Mouse (Mus musculus): ENCODE measurements around the gene Prkn.

The Prkn gene

GRCm38 (mm10) chr17:10987040-10987439, 146.9 kb downstream of the Prkn start:
- DNase-seq (ENCODE audit: inconsistent ontology term) = no peak

- DNase-seq (ENCODE audit: inconsistent ontology term) = no peak
Observed at GRCm38 (mm10) chr17:10997291-10997690, 157.1 kb downstream of the Prkn start.

- no peak for DNase-seq (ENCODE audit: inconsistent ontology term)
Observed at GRCm38 (mm10) chr17:11023371-11023770, 183.2 kb downstream of the Prkn start.

GRCm38 (mm10) chr17:11029348-11029747, 189.2 kb downstream of the Prkn start:
- no peak for DNase-seq (ENCODE audit: inconsistent ontology term)

- peak; percentile 10 for DNase-seq (ENCODE audit: inconsistent ontology term)
Observed at GRCm38 (mm10) chr17:11030936-11031335, 190.8 kb downstream of the Prkn start.

- DNase-seq (ENCODE audit: inconsistent ontology term) = no peak
Observed at GRCm38 (mm10) chr17:11032366-11032765, 192.2 kb downstream of the Prkn start.

DNA sequence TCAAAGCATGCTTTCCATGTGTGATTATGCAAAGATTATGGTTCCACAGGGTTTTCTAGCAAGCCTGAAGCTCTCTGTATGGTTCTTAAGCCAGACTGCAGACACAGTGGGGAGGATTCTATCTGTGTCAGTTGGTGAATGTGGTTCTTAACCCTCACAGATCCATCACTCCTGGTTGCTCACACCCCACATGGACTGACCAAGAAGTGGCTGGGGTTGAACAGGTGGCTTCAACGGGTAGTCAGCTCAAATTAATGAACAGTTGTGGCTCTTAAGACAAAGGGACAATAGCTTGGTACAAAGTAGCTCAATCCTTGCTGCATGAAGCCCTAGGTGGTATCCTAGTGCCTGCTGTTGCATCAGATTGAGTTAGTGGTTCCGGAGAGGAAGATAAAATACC, 193.4 kb downstream of the Prkn start:
- no peak for DNase-seq (ENCODE audit: inconsistent ontology term)

DNA sequence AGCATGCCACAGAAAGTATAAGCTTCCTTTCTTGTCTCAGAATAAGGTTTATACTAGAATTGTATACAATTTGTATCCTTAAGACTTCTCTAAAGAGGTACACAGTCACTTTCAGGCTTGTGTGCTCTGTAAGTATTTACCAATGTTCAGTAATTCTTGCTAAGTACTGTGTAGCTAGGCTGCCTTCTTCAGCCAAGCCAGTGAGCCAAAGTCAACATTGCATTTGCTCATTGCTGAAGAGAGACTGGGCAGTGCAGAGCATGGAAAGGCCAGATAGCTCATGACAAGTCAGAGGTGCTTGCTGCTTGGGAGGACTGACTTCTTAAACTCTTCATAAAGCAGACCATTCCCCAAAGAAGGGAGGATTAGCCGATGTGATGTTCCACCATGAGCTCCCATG, 198.1 kb downstream of the Prkn start:
- DNase-seq (ENCODE audit: inconsistent ontology term) = no peak

GRCm38 (mm10) chr17:11058986-11059385, 218.8 kb downstream of the Prkn start:
- DNase-seq (ENCODE audit: inconsistent ontology term) = no peak

GRCm38 (mm10) chr17:11067076-11067703, 227.0 kb downstream of the Prkn start:
- DNase-seq (ENCODE audit: inconsistent ontology term) = no peak

DNA sequence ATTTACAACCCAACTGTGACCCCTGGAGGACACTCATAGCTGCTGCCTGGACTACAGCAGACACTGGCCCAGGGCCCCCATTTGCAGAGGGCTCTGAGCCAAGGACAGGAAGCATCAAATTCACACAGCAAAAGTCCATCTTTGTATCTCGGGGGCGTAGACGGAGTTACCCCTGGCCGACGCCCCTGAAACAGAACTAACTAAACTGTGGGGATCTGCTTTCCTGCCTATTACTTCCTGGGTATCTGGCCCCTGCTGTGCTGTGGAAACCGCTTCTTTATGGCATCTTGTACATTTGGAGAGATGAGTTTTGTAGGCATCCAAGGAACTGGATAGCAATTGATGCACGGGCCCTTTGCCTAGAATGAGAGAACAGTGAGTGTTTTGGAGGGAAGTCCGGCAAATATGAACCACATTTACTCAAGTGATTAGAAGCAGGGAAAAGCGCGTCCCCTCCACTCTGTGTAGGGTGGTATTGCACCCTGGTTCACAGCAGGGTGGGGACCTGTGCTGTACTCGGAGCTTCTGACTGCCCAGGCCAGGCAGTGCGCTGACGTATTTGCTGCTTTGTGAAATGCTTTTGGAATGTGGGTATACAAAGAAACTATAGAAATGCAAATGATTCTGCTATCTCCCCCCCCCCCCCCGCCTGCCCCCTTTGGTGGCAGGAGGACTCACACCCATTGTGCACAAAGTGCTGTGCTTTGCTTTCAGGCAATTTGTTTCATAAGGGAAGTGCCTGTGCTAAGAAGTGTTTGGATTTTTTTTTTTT, 227.7 kb downstream of the Prkn start:
- peak; percentile 72 for DNase-seq (ENCODE audit: inconsistent ontology term)

GRCm38 (mm10) chr17:11070996-11071395, 230.8 kb downstream of the Prkn start:
- DNase-seq (ENCODE audit: inconsistent ontology term) = no peak

- DNase-seq (ENCODE audit: inconsistent ontology term) = no peak
Observed at GRCm38 (mm10) chr17:11076319-11076903, 236.2 kb downstream of the Prkn start.

GRCm38 (mm10) chr17:11086492-11086891, 246.3 kb downstream of the Prkn start:
- no peak for DNase-seq (ENCODE audit: inconsistent ontology term)

GRCm38 (mm10) chr17:11087088-11087487, 246.9 kb downstream of the Prkn start:
- no peak for DNase-seq (ENCODE audit: inconsistent ontology term)

GRCm38 (mm10) chr17:11087823-11088222, 247.6 kb downstream of the Prkn start:
- no peak for DNase-seq (ENCODE audit: inconsistent ontology term)

- DNase-seq (ENCODE audit: inconsistent ontology term) = no peak
Observed at GRCm38 (mm10) chr17:11089361-11089760, 249.2 kb downstream of the Prkn start.

DNA sequence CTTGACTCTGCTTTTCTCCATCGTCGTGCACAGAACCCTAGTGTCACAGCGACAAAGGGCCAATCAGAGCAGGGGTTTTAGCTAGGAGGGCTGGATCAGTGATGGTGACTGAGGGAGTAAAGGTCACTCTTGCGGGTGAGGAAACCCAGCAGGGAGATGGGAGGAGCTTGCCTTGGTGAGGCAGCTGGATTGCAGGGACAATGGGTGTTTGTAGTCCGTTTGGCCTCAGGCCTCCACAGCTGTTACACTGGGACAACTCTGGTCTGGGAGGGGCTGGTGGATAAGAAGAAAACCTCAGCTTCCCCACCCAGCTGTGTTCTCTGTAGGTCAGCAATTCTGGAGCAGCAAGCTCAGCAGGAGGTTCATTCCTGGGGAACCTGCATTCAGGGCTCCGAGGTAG, 252.7 kb downstream of the Prkn start:
- DNase-seq (ENCODE audit: inconsistent ontology term) = peak; percentile 87

DNA sequence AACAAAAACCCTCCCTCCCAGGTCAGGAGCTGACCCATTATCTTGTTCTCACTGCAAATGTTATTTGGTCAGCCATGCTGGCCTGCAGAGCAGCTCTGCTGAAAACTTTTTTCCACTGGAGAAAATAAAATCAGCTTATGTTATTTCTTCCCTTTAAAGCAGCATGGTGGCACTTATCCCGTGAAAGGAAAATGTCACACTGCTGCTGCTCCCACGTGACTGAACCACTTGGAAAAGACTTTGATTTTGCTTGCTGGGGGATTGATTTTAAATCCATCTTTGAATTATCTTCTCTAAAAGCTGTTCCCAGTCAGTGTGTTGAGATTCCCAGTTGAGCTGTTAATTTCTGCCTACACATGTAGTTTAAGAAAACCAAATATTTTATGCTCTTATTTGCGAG, 253.1 kb downstream of the Prkn start:
- no peak for DNase-seq (ENCODE audit: inconsistent ontology term)

DNA sequence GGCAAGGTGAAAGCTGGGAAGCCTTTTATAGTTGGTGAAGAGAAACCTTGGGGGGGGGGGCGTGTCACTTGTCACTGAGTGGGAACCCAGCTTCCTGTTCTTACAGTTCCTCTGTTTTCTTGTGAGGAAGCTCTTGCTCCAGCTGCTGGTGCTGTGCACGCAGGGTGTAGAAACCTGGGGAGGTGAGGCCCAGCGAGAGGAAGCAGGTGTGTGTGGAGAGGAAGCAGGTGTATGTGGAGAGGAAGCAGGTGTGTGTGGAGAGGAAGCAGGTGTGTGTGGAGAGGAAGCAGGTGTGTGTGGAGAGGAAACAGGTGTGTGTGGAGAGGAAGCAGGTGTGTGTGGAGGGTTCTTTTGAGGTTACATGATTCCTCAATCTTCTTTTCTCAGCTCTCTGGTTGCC, 266.8 kb downstream of the Prkn start:
- DNase-seq (ENCODE audit: inconsistent ontology term) = no peak

- DNase-seq (ENCODE audit: inconsistent ontology term) = no peak
Observed at GRCm38 (mm10) chr17:11107916-11108315, 267.7 kb downstream of the Prkn start.

DNA sequence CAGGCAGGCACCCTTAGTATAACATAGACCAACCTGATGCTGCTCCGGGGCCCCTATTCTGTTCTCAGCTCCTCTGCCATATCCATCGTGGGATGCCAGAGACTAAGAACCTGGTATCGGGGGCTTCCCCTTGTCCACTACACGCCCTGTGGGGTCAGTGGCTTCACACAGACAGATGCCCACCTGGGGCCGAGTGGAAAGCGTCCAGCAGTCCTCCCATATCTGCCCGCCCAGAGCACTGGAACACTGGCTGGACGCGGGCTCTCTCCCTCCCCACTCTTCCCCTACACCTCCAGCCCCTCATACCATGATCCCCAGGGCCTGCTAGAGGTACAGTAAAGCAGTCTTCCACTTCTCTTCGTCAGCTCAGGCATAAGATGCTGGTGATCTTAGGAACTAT, 277.3 kb downstream of the Prkn start:
- DNase-seq (ENCODE audit: inconsistent ontology term) = no peak

GRCm38 (mm10) chr17:11124048-11124447, 283.9 kb downstream of the Prkn start:
- DNase-seq (ENCODE audit: inconsistent ontology term) = peak; percentile 59

Measured in Muller cell, postnatal 12 days (primary cell).